8 mouse cellular contexts compared by ENCODE assay signal in the genomic region with DNA sequence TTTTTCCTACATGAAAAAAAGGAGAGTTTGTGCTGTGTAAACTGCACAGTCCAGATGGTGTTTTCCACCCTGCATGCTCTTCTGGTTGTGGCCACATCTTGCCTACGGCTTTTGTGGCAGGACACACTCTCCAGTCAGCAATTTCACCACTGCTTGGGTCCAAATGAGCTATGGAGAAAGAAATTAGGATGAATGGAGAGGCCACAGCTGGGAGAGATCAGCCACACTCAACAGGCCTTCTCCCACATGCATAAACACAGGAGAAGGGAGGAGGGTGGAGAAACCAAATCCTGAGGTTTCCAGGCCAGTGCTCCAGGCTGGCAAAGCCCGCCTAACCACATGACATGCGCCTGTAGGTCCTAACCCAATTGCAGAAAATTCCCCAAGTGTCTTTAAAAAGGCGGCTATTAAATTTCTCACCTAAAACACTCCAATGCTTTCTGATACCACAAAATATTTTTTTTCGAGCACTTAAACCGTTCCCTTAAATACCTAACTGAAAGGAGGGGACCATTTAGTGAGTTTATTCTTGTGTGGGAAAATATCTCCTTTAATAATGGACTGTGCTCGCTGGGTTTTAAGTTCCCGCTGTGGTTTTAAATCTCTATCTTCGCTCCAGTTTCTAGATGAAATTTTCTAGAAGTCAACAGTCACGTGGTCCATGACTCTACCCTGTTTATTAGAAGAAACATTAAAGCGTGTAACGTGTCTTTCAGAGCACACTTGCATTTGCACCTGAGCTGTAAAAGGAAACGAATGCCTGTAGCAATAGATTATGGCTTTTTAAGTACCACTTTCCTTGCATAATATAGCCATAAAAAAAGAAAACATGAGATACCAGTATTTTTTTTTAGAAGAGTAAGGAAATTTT.
DNase-seq lines count a peak whose midpoint lies in the region; ATAC-seq and TF ChIP-seq lines count a peak whose summit lies in the region.

No protein-coding gene starts in this region.

- intact Hi-C loops in left cerebral cortex, adult 2 months (cut with DNase I) = no loop called here

- H3K4me3 ChIP-seq in embryonic facial prominence, embryonic 10.5 days = no peak overlapping the region
- H3K4me3 ChIP-seq in kidney, embryonic 14.5 days (ENCODE audit: low read length) = no peak overlapping the region
- H3K4me3 ChIP-seq in left cerebral cortex, adult 2 months = no peak overlapping the region

- no peaks in the 10 kb centered on the region for H3K9me3 ChIP-seq in embryonic facial prominence, embryonic 10.5 days
- H3K9me3 ChIP-seq in kidney, embryonic 14.5 days (ENCODE audit: control insufficient read depth, low read length) = no peaks in the 10 kb centered on the region

- in situ Hi-C loops in Patski (cut with MboI; ENCODE audit: low pct_unique_long_range_greater_than_20kb) = loop anchor here (25.0 kb wide), 1 partner anchor 1046 kb away; no protein-coding TSS in a partner anchor

- H3K9ac ChIP-seq in kidney, embryonic 14.5 days (ENCODE audit: low read depth, low read length) = no peak overlapping the region

- DNase-seq in Patski (ENCODE audit: low read depth, low spot score) = peak; percentile 89
- peak; percentile 51 for DNase-seq in embryonic facial prominence, embryonic 10.5 days (ENCODE audit: low spot score)
- peak; percentile 71 for DNase-seq in lung, postnatal 25 days (ENCODE audit: low spot score)
- no peak for DNase-seq in layer of hippocampus, postnatal 25 days (ENCODE audit: extremely low spot score in 1 of 2, low spot score in 1 of 2)
- DNase-seq in left cerebral cortex, adult 2 months (ENCODE audit: extremely low spot score in 1 of 2, low spot score in 2 of 2) = no peak
- DNase-seq in right cerebral cortex, adult 2 months (ENCODE audit: low spot score in 2 of 2) = no peak
- DNase-seq in cerebellum, postnatal 14 days = no peak

- TF ChIP-seq CTCF in Patski (IDR thresholded peaks at IDR 0.05) = no peak
- no peak for TF ChIP-seq CTCF in left cerebral cortex, adult 2 months (IDR thresholded peaks at IDR 0.05)

- no peaks in the 10 kb centered on the region for H3K36me3 ChIP-seq in embryonic facial prominence, embryonic 10.5 days (replicated peaks)
- H3K36me3 ChIP-seq in kidney, embryonic 14.5 days (ENCODE audit: control insufficient read depth, insufficient read depth, low read length) = no peaks in the 10 kb centered on the region

- H3K4me1 ChIP-seq in embryonic facial prominence, embryonic 10.5 days = peaks cover 6% of the 10 kb centered on the region
- H3K4me1 ChIP-seq in kidney, embryonic 14.5 days (ENCODE audit: control insufficient read depth, insufficient read depth, low read length) = peaks cover 12% of the 10 kb centered on the region; the same call in 1 of the 2 replicates

- 78% methylated on average over 13 of the region's 13 CpGs for WGBS in embryonic facial prominence, embryonic 10.5 days
- WGBS in kidney, embryonic 14.5 days = 30% methylated on average over 13 of the region's 13 CpGs

- CTCF ChIA-PET in Patski (lab: Charles Lee) = no interaction called here

- ATAC-seq in Patski = peak; percentile 98
- ATAC-seq in kidney, embryonic 14.5 days (ENCODE audit: low FRiP score, low TSS enrichment) = peak; percentile 98

- POLR2A ChIA-PET in Patski (lab: Charles Lee) = no interaction called here

- H3K4me2 ChIP-seq in kidney, embryonic 14.5 days (replicated peaks; ENCODE audit: low read depth, low read length) = no peak overlapping the region

- peak overlapping the region; percentile 51 for H3K27ac ChIP-seq in embryonic facial prominence, embryonic 10.5 days (replicated peaks)
- peak overlapping the region; percentile 75; the same call in 1 of the 2 replicates for H3K27ac ChIP-seq in kidney, embryonic 14.5 days (ENCODE audit: low read depth, low read length)
- H3K27ac ChIP-seq in left cerebral cortex, adult 2 months = no peak overlapping the region

- H3K27me3 ChIP-seq in Patski = no peaks in the 10 kb centered on the region
- H3K27me3 ChIP-seq in embryonic facial prominence, embryonic 10.5 days (replicated peaks; ENCODE audit: low read depth, poor library complexity, severe bottlenecking) = no peaks in the 10 kb centered on the region
- no peaks in the 10 kb centered on the region for H3K27me3 ChIP-seq in kidney, embryonic 14.5 days (ENCODE audit: control insufficient read depth, insufficient read depth, low read length)

Comparison
In these comparisons a context has a peak if more than half of its experiments do, and no peak if none do; other contexts are left out.
1. DNase-seq: peak in Patski (single experiment), embryonic facial prominence, embryonic 10.5 days (single experiment) and lung, postnatal 25 days (single experiment); none in layer of hippocampus, postnatal 25 days (0 of 2), left cerebral cortex, adult 2 months (0 of 2), right cerebral cortex, adult 2 months (0 of 2) and cerebellum, postnatal 14 days (0 of 2).